Mouse (Mus musculus) G1E-ER4 (cell line): ENCODE results near the gene Atxn1. TPM values are rescaled to one million over a fixed set of nuclear protein-coding genes. Genes with fewer than 3 reads are reported as not detected.
A peak's percentile ranks its signal among the peaks of the same experiment; 100 is the strongest.

ENCODE experiments used
- GATA1 ChIP-seq: IDR thresholded peaks from one replicate; pipeline ENCODE4 v1.8.0; 2012; ENCODE audit warnings: low read length, inconsistent platforms
- polyA plus RNA-seq: library from polyadenylated mRNA; stranded (reverse); fragments of >175 nt; gene quantifications from 2 replicates; pipeline ENCODE4 v1.2.3, GENCODE M21; 2012

Atxn1 gene
- polyA plus RNA-seq, 1 experiment, result 5.5 TPM

DNA sequence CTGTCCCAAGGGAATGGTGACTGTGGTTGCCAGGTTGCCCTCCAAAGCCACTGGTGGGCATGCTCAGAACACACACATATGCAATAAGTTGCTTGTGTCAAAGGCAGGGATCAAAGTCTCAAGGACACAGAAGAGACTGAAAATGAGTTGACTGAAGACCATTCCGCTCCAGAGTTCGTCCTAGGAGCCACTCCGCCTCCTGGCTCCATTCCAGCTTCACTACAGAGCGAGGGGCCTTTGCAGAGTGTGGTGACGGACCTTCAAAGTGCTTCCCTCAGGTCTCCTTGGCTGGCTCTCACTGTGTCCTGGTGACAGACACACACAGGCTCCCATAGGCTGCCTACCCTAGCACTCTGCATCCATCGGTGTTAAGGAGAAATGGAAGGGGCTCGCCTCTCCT is 411.1 kb downstream of the Atxn1 start:
- no peak for TF ChIP-seq GATA1

DNA sequence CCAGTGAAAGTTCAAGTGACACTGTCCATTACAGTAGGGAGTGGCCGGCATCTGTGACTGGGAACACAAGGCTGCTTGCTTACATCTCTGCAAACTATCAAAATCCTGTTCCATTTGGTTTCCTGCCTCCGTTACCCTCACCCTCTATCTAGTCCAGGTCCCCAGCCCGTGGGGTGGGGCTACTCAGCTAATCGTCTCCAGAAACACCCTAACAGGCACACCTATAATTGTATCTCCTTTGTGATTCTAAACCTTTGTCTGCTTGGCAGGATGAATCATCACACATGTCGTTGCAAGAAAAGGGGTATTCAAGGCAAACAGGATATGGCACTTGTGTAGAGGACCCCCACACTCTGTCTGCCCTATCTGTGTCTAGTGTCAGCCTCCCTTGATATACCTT is 417.3 kb downstream of the Atxn1 start:
- TF ChIP-seq GATA1, result no peak

DNA sequence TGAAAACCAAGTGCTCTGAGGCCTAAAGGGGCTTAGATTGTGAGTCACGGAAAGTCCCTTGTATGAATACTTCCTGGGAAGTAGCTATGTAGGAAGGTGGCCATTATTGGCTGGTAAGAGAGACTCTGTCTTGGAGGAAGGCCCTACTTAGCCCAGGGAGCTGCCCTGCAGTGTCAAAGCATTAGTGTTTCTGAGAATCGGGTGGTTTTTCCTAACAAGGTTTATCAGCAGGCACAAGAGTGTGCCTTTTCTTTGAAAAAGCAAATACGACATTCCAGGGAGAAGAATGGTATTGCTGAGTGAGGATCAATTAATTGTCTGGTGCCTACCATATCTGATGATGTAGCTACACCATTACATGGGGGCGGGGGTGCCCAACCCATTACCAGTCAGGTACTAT is 417.9 kb downstream of the Atxn1 start:
- no peak for TF ChIP-seq GATA1

DNA sequence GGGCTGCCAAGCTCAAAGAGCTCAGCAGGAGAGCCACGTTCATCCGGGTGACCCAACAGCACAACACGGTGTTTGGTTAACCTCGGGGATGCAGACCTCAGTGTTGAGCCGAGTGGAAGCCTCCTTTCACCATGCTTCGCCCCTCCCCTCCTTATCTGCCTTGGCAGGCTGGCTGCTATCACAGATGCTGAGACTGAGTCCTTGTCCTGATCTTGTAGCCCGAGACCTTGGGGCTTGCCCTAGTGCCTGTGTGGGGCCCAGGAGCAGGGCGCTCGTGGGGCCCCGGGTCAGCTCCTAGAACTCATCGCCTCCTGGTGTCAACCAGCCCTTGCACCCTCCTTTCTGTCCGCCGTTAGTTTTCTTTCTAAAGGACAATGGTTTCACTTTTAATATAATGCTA is 418.8 kb downstream of the Atxn1 start:
- TF ChIP-seq GATA1, result peak; percentile 79

DNA sequence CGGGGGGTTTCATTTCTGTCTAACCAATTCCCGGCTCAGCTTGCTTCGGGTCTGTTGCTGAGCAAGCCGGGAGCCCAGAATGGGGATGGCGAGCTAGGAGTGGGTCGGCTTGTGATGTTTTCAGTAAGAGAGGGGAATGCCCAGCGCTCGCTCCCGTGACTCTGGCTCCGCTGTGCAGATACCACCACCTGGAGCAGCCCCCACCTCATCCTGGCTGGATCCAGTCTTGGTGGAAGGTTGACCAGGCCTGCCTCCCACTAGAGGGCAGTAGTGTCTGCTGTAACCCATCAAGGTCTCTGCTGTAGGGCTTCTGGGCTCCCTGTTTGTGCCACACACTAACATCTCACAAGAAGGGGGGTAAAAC is 425.6 kb downstream of the Atxn1 start:
- TF ChIP-seq GATA1, result no peak

DNA sequence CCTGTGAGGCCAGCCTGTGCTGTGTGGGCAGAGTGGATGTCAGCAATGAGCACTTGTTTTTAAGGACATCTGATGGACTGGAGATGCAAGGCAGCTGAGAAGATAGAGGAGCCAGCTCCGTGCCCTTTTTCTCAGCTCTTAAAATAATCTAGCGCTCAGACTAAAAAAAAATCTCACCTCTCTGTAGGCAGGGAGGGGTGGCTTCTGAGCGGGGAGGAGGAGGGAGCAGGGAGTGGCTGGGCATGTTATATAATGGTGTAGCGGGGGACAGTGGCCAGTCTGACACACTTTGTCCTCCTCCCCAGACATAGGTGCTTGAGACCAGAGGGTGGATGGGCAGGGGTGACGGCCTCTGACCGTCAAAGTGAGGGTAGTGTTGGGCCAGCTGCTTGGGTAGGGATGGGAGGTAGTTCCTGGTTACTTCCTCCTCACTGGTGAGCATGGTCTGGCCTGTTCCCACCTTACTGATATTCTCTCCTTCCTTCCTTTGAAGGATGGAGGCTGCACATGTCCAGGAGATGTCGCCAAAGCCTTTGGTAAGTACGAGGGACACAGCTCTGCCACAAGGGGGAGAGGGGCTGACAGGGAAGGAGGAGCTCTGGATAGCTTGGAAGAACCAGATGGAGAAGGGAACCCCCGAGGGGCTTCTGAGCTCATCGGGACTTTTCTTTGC is 426.1 kb downstream of the Atxn1 start:
- no peak for TF ChIP-seq GATA1

DNA sequence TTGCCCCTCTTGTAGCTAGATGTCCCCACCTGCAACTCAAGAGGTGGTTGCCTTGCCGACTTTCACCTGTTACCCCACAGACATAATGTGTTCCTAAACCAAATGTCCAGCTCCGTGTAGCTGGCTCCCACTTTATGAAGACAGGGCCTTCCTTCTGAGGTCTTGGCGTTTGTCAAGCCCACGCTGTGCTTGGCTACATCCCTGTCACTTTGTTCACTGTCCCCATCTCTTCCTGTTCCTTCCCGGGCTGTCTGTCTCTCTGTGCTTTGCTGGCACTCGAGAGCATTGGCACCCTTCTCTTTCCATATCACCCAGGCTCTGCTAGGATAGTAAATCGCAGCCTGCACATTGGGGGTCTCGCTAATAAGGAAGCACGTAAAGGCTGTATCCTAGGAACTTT is 426.7 kb downstream of the Atxn1 start:
- no peak for TF ChIP-seq GATA1

DNA sequence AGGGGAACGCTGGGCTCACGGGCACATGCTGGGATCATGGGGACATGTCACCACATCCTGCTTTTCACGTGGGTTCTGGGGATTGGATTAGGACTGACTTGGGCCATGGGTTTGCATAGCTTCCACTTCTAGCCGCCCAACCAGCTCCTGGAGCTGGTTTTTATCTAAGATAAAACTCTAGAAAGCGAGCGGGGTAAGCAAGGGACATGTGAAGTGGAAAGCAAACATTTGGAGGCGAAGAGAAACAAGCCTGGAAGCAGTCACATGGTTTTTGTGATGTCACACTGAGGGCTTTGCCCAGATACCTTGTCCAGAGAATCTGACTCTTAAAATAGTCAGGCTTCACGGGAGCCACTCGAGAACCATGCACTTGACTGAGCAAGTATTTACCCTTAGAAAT is 427.7 kb downstream of the Atxn1 start:
- TF ChIP-seq GATA1, result no peak

DNA sequence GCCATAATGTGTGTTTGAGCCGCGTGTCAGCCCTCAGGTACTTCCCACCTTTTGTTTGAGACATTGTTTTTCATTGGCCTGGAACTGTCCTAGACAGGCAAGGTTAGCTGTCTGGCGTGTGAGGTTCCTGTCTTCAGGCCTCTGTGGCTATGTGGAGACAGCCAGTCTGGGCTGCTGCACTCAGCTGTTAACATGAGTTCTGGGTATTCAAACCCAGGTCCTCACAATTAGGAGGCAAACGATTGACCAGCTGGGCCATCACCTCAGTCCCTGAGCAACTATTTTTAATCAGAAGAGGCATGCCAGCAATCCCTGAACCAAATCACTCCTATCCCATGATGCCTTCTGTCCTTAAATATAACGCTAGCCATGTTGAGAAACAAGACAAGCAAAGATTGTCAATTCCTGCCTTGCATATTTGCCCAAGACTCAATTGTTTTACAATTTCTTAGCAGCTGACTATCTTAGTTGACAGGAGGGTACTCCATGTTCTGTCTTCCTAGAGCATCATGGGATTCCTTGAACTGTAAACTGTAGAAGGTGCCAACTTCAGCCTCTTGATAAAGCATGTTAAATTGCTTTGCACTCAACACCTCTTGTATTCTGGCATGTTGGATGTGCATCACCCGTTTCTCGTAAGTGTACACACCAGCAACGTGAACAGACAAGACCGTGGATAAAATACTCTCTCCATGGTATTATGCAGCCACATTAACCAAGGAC is 428.9 kb downstream of the Atxn1 start:
- TF ChIP-seq GATA1, result no peak

DNA sequence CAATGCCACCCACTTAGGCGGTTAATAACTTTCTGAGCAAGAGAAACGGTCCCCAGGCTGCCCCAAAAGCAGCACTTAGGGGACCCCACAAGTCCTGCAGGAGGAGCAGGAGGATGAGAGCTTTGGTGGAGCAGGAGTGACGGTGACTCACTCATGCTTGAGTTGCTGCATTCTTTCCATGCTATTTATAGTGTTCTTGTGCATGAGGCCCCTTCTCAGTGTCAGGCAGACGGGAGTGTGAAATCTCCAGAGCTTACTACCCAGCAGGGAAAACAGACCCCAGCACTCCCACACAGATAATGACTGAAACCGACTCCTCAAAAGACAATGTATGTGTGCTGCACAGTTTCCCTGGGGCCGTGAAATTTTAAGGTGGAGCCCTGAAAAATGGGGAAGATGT is 434.1 kb downstream of the Atxn1 start:
- TF ChIP-seq GATA1, result no peak

DNA sequence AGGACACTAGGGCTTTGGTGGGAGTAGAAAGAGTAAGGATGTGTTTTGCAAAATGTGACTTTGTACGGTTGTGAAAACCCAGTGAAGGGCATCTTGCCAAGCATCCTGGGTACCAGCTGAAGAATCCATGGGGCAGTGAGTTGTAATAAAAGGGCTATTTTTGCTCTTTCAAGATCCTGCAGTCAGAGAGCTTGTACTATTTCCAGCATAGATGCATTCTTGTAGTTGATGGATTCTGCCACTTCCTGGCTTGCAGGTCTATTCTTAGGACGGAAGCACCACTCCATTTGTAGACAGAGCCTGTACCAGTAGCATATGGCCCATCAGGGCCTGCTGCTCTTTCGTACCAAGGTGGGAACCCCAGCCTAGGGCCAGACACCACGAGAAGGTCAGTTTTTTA is 436.0 kb downstream of the Atxn1 start:
- no peak for TF ChIP-seq GATA1

DNA sequence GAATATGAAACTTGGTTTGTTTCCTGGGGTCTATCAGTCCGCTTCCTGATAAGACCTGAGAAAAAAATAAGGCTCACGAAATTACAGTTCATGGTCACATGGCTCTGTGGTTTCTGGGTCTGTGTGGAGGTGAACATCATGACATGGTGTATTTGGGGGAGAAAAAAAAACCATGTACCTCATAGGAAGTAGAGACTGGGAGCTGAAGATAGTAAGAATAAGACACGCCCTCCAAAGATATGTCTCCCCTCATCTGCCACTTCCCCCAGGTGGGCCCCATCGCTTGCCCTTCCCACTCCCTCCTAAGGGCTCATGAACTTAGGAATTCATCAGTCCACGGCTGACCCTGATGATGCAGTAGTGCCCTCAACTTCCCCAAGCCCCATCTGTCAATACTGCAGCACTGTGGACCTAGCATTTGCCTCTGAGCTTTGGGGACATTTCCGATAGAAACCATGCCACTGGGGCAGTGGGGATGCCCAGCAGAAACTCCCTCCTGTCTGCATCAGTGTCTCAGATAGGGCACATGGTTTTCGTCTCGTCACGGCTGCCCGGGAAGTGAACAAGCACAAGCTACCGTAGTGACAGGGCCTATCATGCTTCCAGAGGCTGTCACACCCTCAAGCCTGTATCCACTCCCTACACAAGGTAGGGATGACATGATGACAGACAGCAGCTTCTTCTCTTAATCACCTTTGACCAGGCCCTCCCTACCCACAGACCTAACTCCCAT is 437.4 kb downstream of the Atxn1 start:
- TF ChIP-seq GATA1, result peak; percentile 66

DNA sequence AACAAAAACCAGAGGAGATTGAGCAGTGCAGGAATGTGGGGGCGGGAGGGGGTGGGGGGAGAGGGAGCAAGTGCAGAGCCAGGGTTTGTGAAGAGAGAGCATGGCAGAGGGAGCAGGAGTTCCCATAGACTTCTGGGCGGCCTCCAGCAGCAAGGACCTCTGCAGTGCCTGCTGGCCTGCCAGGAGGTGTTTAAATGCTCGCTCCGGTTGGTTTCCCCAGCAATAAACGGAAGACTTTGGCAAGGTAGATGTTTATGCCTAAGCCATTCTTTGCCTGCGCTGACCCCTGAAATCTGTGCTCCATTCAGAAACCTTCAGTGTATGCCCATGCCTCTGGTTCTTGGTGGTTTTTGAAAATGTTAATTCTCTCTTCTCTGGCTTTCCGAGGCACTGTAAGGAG is 438.6 kb downstream of the Atxn1 start:
- no peak for TF ChIP-seq GATA1

DNA sequence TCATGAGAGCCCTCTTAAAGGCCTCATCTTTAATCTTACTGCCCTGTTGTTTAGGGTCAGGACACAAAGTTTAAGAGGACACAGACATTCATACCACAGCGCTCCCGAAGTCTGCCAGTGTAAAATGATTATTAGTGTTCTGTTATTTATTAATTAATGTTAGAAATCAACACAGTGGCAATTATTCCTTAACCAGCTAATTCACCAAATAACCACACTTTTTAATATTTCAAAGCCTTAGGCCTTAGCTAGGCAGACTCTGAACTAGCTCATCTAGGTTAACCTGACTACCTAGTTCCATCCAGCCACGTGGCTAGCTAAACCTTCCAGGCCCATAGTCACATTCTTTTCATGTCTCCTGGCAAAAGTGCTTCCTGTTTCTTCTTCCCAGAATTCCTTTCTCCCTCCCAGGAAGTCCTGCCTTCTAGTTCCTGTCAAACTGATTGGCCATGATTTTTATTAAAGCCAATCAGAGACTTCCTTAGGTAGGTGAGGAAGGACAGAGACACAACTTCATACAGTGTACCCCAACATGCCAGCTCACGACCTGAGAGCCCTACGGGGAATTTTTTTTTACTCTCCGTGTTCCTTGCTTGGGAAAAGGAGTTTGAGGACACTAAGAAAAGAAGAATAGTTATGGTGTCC is 439.9 kb downstream of the Atxn1 start:
- no peak for TF ChIP-seq GATA1

DNA sequence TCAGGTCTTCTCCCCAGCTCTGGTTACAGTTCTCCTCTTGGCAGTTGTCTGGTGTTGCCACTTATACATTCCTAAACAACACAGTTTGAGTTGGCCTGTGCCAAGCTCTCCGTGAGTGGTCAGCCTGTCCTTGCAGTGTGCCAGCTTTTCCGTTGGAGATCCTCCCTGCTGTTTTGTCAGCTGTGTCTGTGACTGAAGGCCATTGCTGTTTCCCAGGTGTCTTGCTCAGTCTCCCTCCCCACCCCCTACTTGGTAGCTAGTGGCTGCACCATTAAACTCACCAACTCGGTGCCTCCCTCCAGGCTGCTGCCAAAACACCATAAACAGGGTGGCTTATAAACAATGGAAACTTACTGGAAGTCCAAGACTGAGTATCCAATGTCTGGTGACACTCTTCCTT is 440.5 kb downstream of the Atxn1 start:
- no peak for TF ChIP-seq GATA1
